Comparison of ENCODE assay signal across 20 mouse cellular contexts in genomic region chr16:50437788-50438187, GRCm38 (mm10). TPM values are rescaled to one million over a fixed set of nuclear protein-coding genes. Genes with fewer than 3 reads are reported as not detected.
DNase-seq lines count a peak whose midpoint lies in the region; ATAC-seq and TF ChIP-seq lines count a peak whose summit lies in the region.
"Had no signal": no experiment of that assay in that cellular context is flagged by ENCODE, and none has a peak within 500 bp of the region (broad histone marks: within the 10 kb centered on the region; RNA-seq: fewer than 3 reads in every experiment).

No protein-coding gene starts in this region.

- no peak for TF ChIP-seq CTCF in intestine, postnatal 0 days (IDR thresholded peaks at IDR 0.05; ENCODE audit: low read depth)

- H3K27me3 ChIP-seq in intestine, postnatal 0 days (replicated peaks; ENCODE audit: control insufficient read depth, insufficient read depth, low read length) = no peaks in the 10 kb centered on the region
- H3K27me3 ChIP-seq: CH12.LX; embryonic facial prominence, embryonic 15.5 days; forebrain, embryonic 15.5 days; heart, embryonic 12.5 days; hindbrain, embryonic 15.5 days had no signal

- H3K9me3 ChIP-seq in intestine, postnatal 0 days (ENCODE audit: control insufficient read depth) = no peaks in the 10 kb centered on the region
- H3K9me3 ChIP-seq: embryonic facial prominence, embryonic 15.5 days; forebrain, embryonic 10.5 days; forebrain, embryonic 15.5 days; heart, embryonic 12.5 days; hindbrain, embryonic 15.5 days had no signal

- DNase-seq in ES-CJ7 (ENCODE audit: low read depth, low spot score) (peak; percentile 12), ZHBTc4 (ENCODE audit: low read depth, low spot score) (peak; percentile 36)
- DNase-seq in thymus, postnatal 10 days (ENCODE audit: low spot score in 2 of 2) = no peak
- no peak for DNase-seq in gastrocnemius, adult 18-20 months (ENCODE audit: low spot score)
- DNase-seq: adrenal gland, postnatal 10 days; cerebellum, adult 18-20 months; cerebellum, adult 9-11 months; embryo, embryonic 11 days; gastrocnemius, postnatal 14 days; kidney, adult 11 months had no signal

- H3K36me3 ChIP-seq in intestine, postnatal 0 days (ENCODE audit: control insufficient read depth, insufficient read depth) = no peaks in the 10 kb centered on the region
- H3K36me3 ChIP-seq: embryonic facial prominence, embryonic 15.5 days; forebrain, embryonic 10.5 days; forebrain, embryonic 15.5 days; heart, embryonic 12.5 days; hindbrain, embryonic 15.5 days had no signal

- H3K9ac ChIP-seq in intestine, postnatal 0 days (ENCODE audit: low read depth, low read length) = no peak overlapping the region
- H3K9ac ChIP-seq: embryonic facial prominence, embryonic 15.5 days; forebrain, embryonic 15.5 days; heart, embryonic 12.5 days; hindbrain, embryonic 15.5 days had no signal

- 83% methylated on average over 15 of the region's 15 CpGs for WGBS in intestine, postnatal 0 days

- H3K4me2 ChIP-seq in intestine, postnatal 0 days (replicated peaks; ENCODE audit: low read depth) = no peak overlapping the region
- H3K4me2 ChIP-seq: embryonic facial prominence, embryonic 15.5 days; forebrain, embryonic 15.5 days; heart, embryonic 12.5 days; hindbrain, embryonic 15.5 days had no signal

- no peaks in the 10 kb centered on the region for H3K4me1 ChIP-seq in intestine, postnatal 0 days (replicated peaks; ENCODE audit: control insufficient read depth, insufficient read depth, low read length)
- H3K4me1 ChIP-seq: heart, embryonic 12.5 days had no signal

- peak; percentile 27 to 60; a peak in 2 of 4 replicates for ATAC-seq in hematopoietic stem cell, adult 5-6 weeks (replicated peaks in 1 of 2; ENCODE audit: insufficient read depth in 1 of 2, low FRiP score in 2 of 2, low TSS enrichment in 1 of 2, low read depth in 1 of 2, poor library complexity in 2 of 2, severe bottlenecking in 2 of 2)
- no peak for ATAC-seq in intestine, postnatal 0 days
- ATAC-seq in megakaryocyte-erythroid progenitor cell, adult 5-6 weeks (replicated peaks; ENCODE audit: low FRiP score, low TSS enrichment, poor library complexity, severe bottlenecking) = no peak
- ATAC-seq: forebrain, embryonic 15.5 days had no signal

- H3K27ac ChIP-seq in intestine, postnatal 0 days (ENCODE audit: low read depth, low read length) = no peak overlapping the region
- H3K27ac ChIP-seq: embryonic facial prominence, embryonic 15.5 days; forebrain, embryonic 10.5 days; forebrain, embryonic 15.5 days; hindbrain, embryonic 15.5 days had no signal

- H3K4me3 ChIP-seq in intestine, postnatal 0 days (ENCODE audit: low read depth, low read length) = no peak overlapping the region
- H3K4me3 ChIP-seq: embryonic facial prominence, embryonic 15.5 days; erythroblast, embryonic 14.5 days; forebrain, embryonic 10.5 days; forebrain, embryonic 15.5 days; heart, embryonic 12.5 days; hindbrain, embryonic 15.5 days had no signal

RNA-seq across cellular contexts. Expression of gene Bbx, which starts 5.6 kb away (rescaled TPM):
- 62.0 and 70.7 TPM in 2 replicates for total RNA-seq in hematopoietic stem cell, adult 5-6 weeks (2017)
- 14.6 and 17.8 TPM in 2 replicates for polyA plus RNA-seq in intestine, postnatal 0 days (2015; fragmentation: Nextera tagmentation; extraction: Ambion mirVana)
- total RNA-seq in gastrocnemius, adult 18-20 months (2021) = 1 to 10 TPM; 7.8 to 9.4 TPM
- 9.6 and 10.6 TPM in 2 replicates for total RNA-seq in megakaryocyte-erythroid progenitor cell, adult 5-6 weeks (2014; fragmentation: Nextera tagmentation)
- 19.1 and 19.5 TPM in 2 replicates for total RNA-seq in megakaryocyte-erythroid progenitor cell, adult 5-6 weeks (2017)

Comparison
In these comparisons a context has a peak if more than half of its experiments do, and no peak if none do; other contexts are left out.
1. DNase-seq: peak in ES-CJ7 (single experiment) and ZHBTc4 (single experiment); none in thymus, postnatal 10 days (0 of 2) and gastrocnemius, adult 18-20 months (single experiment).
2. ATAC-seq: peak in hematopoietic stem cell, adult 5-6 weeks (2 of 2); none in intestine, postnatal 0 days (single experiment) and megakaryocyte-erythroid progenitor cell, adult 5-6 weeks (single experiment).